Mouse (Mus musculus) lung, embryonic 14.5 days (tissue): ENCODE measurements around the gene Wsb2. TPM values are rescaled to one million over a fixed set of nuclear protein-coding genes. Genes with fewer than 3 reads are reported as not detected.
"Not testable (repeated sequence)": the region's sequence is repeated elsewhere in the genome, so short reads cannot be mapped to it uniquely, and the experiment has no call there.

Experiments used
- ATAC-seq: fragments of 200-750 bp; cut with Nextera tagmentation; 2 replicates; pipeline ENCODE4 v1.8.0; 2017; ENCODE audit warnings: mild to moderate bottlenecking, moderate TSS enrichment, moderate library complexity; ENCODE audit not compliant: insufficient read depth
- DNase-seq: peaks from one replicate; pipeline ENCODE4 v3.0.0-alpha.2; 2015
- H3K27ac ChIP-seq: fragments of 300-500 bp; sonication (generic); 2 replicates; pipeline ENCODE4 v1.5.1; 2014; ENCODE audit warnings: low read depth, mild to moderate bottlenecking, moderate library complexity
- H3K27me3 ChIP-seq: fragments of 300-500 bp; sonication (generic); 2 replicates; pipeline ENCODE4 v1.6.1; 2014; ENCODE audit warnings: low read length, control low read depth; ENCODE audit not compliant: insufficient read depth
- H3K36me3 ChIP-seq: fragments of 300-500 bp; sonication (generic); 2 replicates; pipeline ENCODE4 v1.6.1; 2014; ENCODE audit warnings: control low read depth; ENCODE audit not compliant: insufficient read depth
- H3K4me1 ChIP-seq: fragments of 300-500 bp; sonication (generic); 2 replicates; pipeline ENCODE4 v1.6.1; 2014; ENCODE audit warnings: antibody characterized with exemption, control low read depth; ENCODE audit not compliant: insufficient read depth
- H3K4me2 ChIP-seq: fragments of 300-500 bp; sonication (generic); 2 replicates; pipeline ENCODE4 v1.6.1; 2014; ENCODE audit warnings: mild to moderate bottlenecking
- H3K4me3 ChIP-seq: fragments of 300-500 bp; sonication (generic); 2 replicates; pipeline ENCODE4 v1.5.1; 2014; ENCODE audit warnings: low read depth, low read length
- H3K9ac ChIP-seq: fragments of 300-500 bp; sonication (generic); 2 replicates; pipeline ENCODE4 v1.6.1; 2014
- H3K9me3 ChIP-seq: fragments of 300-500 bp; sonication (generic); 2 replicates; pipeline ENCODE4 v1.6.1; 2016; ENCODE audit warnings: low read depth, low read length, control low read depth
- CTCF ChIP-seq: IDR thresholded peaks from 2 replicates; pipeline ENCODE4 v1.5.1; 2016; ENCODE audit warnings: antibody characterized with exemption, low read depth
- WGBS: fragments of 180-500 bp; shearing (Covaris S2); extraction: QIAGEN DNeasy Blood & Tissue Kit; methylation state at CpG from one replicate; pipeline ENCODE4 v1.1.7; 2014; 5-methylcytosine and 5-hydroxymethylcytosine counted together
- polyA plus RNA-seq: library from polyadenylated mRNA; unstranded; fragments of >200 nt; fragmentation: Nextera tagmentation; extraction: Ambion mirVana; gene quantifications from 2 replicates; pipeline ENCODE4 v1.2.1, GENCODE M21; 2014

Wsb2 gene
- polyA plus RNA-seq, 1 experiment from 2014 or later: 70.9 TPM

DNA sequence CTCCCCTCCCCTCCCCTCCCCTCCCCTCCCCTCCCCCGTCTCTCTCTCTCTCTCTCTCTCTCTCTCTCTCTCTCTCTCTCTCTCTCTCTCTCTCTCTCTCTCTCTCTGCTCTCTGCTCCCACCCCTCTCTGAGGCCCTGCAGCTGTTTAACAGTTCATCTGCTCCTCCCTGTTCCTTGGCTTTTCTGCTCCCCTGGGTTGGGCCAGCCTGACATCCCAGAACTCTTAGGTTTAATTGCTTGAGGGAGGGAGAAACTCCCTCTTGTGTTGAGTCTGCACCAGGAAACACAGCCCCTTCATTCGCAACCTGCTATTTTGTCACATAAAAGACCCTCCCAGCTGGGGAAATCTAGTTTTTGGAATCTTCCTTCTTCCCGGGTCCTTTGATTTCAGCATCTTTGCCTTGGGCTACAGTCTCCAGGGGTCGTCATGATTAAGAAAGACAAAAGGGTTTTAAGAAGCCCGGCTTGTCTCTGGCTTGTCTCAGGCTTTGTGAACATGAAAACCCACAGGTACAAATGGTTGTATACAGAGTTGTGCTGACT lies 41.0 kb downstream of the Wsb2 start:
- no peaks in the 10 kb centered on the region for H3K27me3 ChIP-seq
- WGBS: 44% methylated on average over 4 of the region's 5 CpGs
- no peak for DNase-seq
- no peaks in the 10 kb centered on the region for H3K9me3 ChIP-seq
- no peak for TF ChIP-seq CTCF
- H3K36me3 ChIP-seq: no peaks in the 10 kb centered on the region
- ATAC-seq: no peak
- H3K4me3 ChIP-seq: no peak overlapping the region
- H3K27ac ChIP-seq: no peak overlapping the region
- H3K4me1 ChIP-seq: no peaks in the 10 kb centered on the region
- H3K9ac ChIP-seq: no peak overlapping the region
- no peak overlapping the region for H3K4me2 ChIP-seq

DNA sequence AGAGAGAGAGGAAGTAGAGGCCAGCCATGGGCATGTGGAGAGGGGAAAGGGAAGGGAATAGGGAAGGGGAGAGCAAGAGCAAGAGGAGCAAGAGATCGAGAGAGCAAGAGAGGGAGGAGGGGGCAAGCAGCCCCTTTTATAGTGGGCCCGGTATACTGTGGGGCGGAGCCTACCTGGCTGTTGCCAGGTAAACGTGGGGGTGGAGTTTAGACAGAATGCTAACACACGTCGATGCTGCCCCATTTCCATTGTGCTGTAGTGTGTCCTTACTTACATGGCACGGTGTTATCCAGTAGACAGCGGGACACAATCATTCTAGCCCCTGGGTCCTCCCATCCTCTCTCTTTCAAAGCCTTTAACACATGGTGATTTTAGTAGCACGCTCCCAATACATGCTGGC lies 42.2 kb downstream of the Wsb2 start:
- TF ChIP-seq CTCF: no peak
- no peak overlapping the region for H3K4me3 ChIP-seq
- no peak overlapping the region for H3K4me2 ChIP-seq
- H3K9ac ChIP-seq: no peak overlapping the region
- no peak for ATAC-seq
- no peak overlapping the region for H3K27ac ChIP-seq
- no peaks in the 10 kb centered on the region for H3K36me3 ChIP-seq
- H3K9me3 ChIP-seq: no peaks in the 10 kb centered on the region
- DNase-seq: no peak
- H3K4me1 ChIP-seq: no peaks in the 10 kb centered on the region
- WGBS: 75% methylated on average over 9 of the region's 9 CpGs
- H3K27me3 ChIP-seq: no peaks in the 10 kb centered on the region

DNA sequence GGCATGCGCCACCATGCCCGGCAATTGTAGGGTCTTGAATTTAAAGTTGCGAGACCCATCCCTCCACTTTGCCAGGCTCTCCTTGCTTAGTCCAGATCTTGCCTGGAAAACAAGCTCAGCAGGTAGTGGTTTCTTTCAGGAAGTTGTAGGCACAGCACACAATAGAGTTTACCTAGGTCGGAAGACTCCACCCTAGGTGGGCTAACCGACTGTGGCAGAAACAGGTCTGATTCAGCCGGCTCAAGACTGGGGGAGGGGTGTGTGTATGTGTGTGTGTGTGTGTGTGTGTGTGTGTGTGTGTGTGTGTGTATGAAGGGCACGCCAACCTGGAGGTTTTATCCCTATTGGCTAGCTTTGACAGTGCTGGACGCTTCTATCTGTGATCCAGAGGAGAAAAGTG lies 46.5 kb downstream of the Wsb2 start:
- no peak for DNase-seq
- H3K4me2 ChIP-seq: no peak overlapping the region
- TF ChIP-seq CTCF: no peak
- no peak for ATAC-seq
- H3K36me3 ChIP-seq: no peaks in the 10 kb centered on the region
- H3K4me3 ChIP-seq: no peak overlapping the region
- H3K9me3 ChIP-seq: no peaks in the 10 kb centered on the region
- no peak overlapping the region for H3K27ac ChIP-seq
- 82% methylated on average over 8 of the region's 8 CpGs for WGBS
- no peaks in the 10 kb centered on the region for H3K4me1 ChIP-seq
- no peak overlapping the region for H3K9ac ChIP-seq
- no peaks in the 10 kb centered on the region for H3K27me3 ChIP-seq

DNA sequence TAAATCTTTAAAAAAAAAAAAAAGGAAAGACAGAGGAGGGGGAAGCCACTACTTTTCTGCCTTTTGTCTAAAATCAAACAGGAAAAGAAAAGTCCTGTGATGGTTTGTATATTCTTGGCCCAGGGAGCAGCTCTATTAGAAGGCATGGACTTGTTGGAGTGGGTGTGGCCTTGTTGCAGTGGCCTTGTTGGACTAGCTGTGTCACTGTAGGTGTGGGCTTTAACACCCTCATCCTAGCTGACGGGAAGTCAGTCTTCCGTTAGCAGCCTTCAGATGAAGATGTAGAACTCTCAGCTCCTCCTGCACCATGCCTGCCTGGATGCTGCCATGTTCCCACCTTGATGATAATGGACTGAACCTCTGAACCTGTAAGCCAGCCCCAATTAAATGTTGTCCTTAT lies 47.6 kb downstream of the Wsb2 start:
- not testable (repeated sequence) for H3K9me3 ChIP-seq, H3K4me2 ChIP-seq, DNase-seq, H3K4me3 ChIP-seq, H3K27me3 ChIP-seq, ATAC-seq, H3K9ac ChIP-seq, H3K4me1 ChIP-seq, H3K36me3 ChIP-seq, H3K27ac ChIP-seq
- WGBS: 91% methylated on average over 2 of the region's 2 CpGs

DNA sequence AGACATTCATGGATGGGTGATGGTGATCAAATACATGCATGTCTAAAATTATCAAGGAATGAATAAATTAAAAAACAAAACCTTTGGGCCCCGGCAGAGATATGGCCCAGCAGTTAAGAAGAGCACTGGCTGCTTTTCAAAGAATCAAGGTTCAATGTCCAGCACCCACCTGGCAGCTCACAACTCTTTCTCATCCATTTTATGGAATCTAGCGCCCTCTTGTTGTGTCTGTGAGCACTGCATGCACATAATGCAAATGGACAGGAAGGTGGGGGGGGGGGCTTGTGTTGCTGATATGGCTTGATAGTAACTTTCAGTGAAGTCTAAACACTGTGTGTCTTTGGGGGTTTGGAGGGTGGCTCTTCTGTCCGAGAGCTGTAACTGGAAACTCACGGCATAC lies 51.1 kb downstream of the Wsb2 start:
- WGBS: 53% methylated on average over 4 of the region's 4 CpGs
- DNase-seq (peak; percentile 62), ATAC-seq (no peak)
- Histone ChIP-seq H3K27ac (no peak overlapping the region), H3K4me2 (no peak overlapping the region), H3K4me1 (no peaks in the 10 kb centered on the region), H3K27me3 (peaks cover 12% of the 10 kb centered on the region), H3K4me3 (no peak overlapping the region), H3K9me3 (no peaks in the 10 kb centered on the region), H3K36me3 (no peaks in the 10 kb centered on the region), H3K9ac (no peak overlapping the region)
- peak; percentile 62 for TF ChIP-seq CTCF

DNA sequence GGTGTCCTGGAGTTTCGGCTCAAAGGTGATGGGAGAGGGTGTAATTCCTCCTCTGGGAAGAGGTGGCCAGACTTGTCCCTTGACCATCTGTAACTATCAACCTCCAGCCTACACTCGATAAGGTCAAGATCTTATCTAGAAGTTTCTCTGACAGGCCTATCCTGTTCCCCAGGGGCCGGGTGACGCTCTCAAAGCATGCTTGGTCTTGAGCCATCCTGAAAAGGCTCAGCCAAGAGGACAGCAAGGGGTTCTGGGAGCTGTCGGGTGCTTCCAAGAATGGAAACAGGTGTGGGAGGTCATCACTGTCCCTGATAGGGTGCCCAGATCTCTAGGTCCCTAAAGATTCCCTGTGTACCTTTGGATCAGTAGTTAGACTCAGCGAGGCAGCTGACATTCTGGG lies 52.3 kb downstream of the Wsb2 start:
- Histone ChIP-seq H3K27me3 (peaks cover 24% of the 10 kb centered on the region), H3K36me3 (no peaks in the 10 kb centered on the region), H3K9ac (no peak overlapping the region), H3K9me3 (no peaks in the 10 kb centered on the region), H3K4me2 (no peak overlapping the region), H3K27ac (no peak overlapping the region), H3K4me3 (no peak overlapping the region), H3K4me1 (no peaks in the 10 kb centered on the region)
- 55% methylated on average over 6 of the region's 6 CpGs for WGBS
- no peak for TF ChIP-seq CTCF
- no peak for ATAC-seq
- no peak for DNase-seq

DNA sequence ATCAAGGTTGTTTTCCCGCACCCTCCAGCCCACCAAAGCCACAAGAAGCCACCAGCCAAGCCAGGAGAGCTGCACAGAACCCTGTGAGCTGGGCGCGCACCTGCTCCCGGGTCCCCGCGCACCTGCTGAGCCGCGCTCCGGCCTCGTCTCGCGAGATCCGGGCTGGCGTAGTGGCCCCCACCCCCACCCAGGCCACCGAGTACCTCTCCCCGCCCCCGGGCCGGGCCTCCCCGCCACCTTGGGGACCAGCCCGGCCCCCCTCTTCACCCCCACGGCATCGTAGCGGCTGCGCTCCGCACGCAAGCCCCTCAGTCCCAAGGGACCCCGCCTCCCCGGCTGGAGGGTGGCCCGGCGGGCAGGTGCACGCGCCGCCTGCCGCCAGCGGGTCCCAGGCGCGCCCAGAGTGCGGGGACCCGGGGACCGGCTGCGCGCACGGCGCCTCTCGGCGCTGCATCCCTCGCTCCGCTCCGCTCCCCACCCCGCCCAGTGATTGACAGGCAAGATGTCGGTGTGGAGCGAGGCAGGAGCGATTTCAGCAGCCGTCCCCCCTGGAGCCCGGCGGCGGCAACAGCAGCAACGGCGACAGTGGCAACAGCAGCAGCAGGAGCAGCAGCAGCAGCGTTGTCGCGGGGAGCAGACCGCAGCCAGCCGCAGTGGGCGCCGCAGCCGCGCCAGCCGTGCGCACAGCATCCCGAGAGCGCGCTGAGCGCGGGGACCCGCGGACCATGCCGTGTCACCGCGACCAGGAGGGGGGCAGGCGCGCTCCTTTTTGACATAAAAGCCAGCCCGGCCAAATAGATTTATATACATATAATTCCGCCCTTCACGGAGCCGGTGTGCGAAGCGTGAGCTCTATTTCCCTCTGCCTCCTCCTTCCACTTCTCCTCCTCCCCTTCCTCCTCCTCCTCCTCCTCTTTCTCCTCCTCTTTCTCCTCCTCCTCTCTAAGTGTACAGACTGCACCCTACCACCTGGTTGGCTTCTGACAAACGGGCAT lies 56.7 kb downstream of the Wsb2 start, which contains the start of gene Ksr2:
Gene Ksr2 (plus strand): TSS at position 494 of the 995 bp plus-strand sequence.
- Histone ChIP-seq H3K27ac (peak within 1 kb of the TSS; percentile 54; the same call in 1 of the 2 replicates), H3K27me3 (peaks cover 42% of the 10 kb centered on the region), H3K36me3 (no peaks in the 10 kb centered on the region), H3K4me1 (no peaks in the 10 kb centered on the region), H3K9ac (peak within 1 kb of the TSS; percentile 17), H3K9me3 (no peaks in the 10 kb centered on the region), H3K4me3 (peak within 1 kb of the TSS; percentile 53), H3K4me2 (peak within 1 kb of the TSS; percentile 78)
- DNase-seq: peak; percentile 69
- no peak for TF ChIP-seq CTCF
- peak; percentile 89 for ATAC-seq
- under 1% methylated on average over 89 of the region's 89 CpGs for WGBS
